Mouse (Mus musculus): ENCODE results near the gene Tnfaip8l1. TPM values are rescaled to one million over a fixed set of nuclear protein-coding genes. Genes with fewer than 3 reads are reported as not detected.
A peak's percentile ranks its signal among the peaks of the same experiment; 100 is the strongest.

Gene Tnfaip8l1
- polyA plus RNA-seq, 1 experiment from 2014 or later, result 8.0 TPM

DNA sequence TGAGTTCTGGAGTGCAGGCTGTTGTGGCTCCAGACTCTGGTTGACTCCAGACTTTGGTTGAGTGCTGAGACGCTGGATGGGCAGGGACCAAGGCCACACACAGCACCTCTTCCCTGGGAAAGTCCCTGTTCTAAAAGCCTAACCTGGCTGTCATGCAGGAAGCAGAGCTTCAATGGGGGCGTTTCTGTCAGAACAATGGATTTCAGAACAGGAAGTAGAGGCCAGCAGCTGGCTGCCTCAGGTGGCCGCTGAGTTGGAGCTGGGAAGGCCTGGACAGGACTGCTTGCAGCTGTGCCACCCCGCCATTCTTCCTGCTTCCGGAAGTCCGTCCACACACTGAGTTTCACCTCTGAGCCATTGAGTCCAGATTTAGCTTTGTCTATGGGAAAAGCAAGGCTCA is 7.6 kb downstream of the Tnfaip8l1 start:
- no peak for ATAC-seq
- no peak overlapping the region for H3K27ac ChIP-seq
- no peak overlapping the region for H3K9ac ChIP-seq
- no peak overlapping the region for H3K4me2 ChIP-seq
- peaks cover 19% of the 10 kb centered on the region; the same call in 1 of the 2 replicates for H3K4me1 ChIP-seq
- H3K36me3 ChIP-seq (ENCODE audit: poor library complexity, severe bottlenecking), result peaks cover 11% of the 10 kb centered on the region; the same call in 1 of the 2 replicates
- H3K4me3 ChIP-seq, result no peak overlapping the region
- WGBS, result 69% methylated on average over 6 of the region's 6 CpGs
- no peaks in the 10 kb centered on the region for H3K9me3 ChIP-seq (replicated peaks)
- no peaks in the 10 kb centered on the region for H3K27me3 ChIP-seq

GRCm38 (mm10) chr17:56170636-56171035 is 8.4 kb downstream of the Tnfaip8l1 start:
- Histone ChIP-seq H3K9ac (no peak overlapping the region), H3K36me3 (ENCODE audit: poor library complexity, severe bottlenecking) (peaks cover 18% of the 10 kb centered on the region; the same call in 1 of the 2 replicates), H3K4me2 (no peak overlapping the region), H3K4me3 (no peak overlapping the region), H3K27ac (no peak overlapping the region), H3K4me1 (peaks cover 15% of the 10 kb centered on the region; the same call in 1 of the 2 replicates), H3K9me3 (replicated peaks) (no peaks in the 10 kb centered on the region), H3K27me3 (no peaks in the 10 kb centered on the region)
- WGBS, result 18% methylated on average over 10 of the region's 10 CpGs
- no peak for ATAC-seq

- ATAC-seq, result no peak
- H3K9me3 ChIP-seq (replicated peaks), result no peaks in the 10 kb centered on the region
- no peak overlapping the region for H3K4me2 ChIP-seq
- H3K27me3 ChIP-seq, result no peaks in the 10 kb centered on the region
- WGBS, result 87% methylated on average over 9 of the region's 9 CpGs
- H3K9ac ChIP-seq, result no peak overlapping the region
- H3K4me1 ChIP-seq, result peaks cover 14% of the 10 kb centered on the region; the same call in 1 of the 2 replicates
- H3K36me3 ChIP-seq (ENCODE audit: poor library complexity, severe bottlenecking), result peaks cover 26% of the 10 kb centered on the region
- no peak overlapping the region for H3K27ac ChIP-seq
- H3K4me3 ChIP-seq, result no peak overlapping the region
These were observed 9.2 kb downstream of the Tnfaip8l1 start for GRCm38 (mm10) chr17:56171456-56171855.

DNA sequence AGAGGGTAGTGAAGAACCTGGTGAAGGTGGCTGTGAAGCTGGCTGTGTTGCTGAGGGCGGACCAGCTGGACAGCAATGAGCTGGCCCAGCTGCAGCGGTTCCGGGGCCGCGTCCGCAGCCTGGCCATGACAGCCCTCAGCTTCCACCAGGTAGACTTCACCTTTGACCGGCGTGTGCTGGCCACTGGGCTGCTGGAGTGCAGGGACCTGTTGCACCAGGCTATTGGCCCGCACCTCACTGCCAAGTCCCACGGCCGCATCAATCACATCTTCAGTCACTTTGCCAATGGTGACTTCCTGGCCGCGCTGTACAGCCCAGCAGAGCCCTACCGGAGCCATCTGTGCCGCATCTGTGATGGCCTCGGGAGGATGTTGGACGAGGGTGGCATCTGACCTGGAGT is 9.6 kb downstream of the Tnfaip8l1 start:
- WGBS, result 97% methylated on average over 17 of the region's 17 CpGs
- peaks cover 14% of the 10 kb centered on the region; the same call in 1 of the 2 replicates for H3K4me1 ChIP-seq
- H3K36me3 ChIP-seq (ENCODE audit: poor library complexity, severe bottlenecking), result peaks cover 30% of the 10 kb centered on the region
- no peak overlapping the region for H3K9ac ChIP-seq
- no peak overlapping the region for H3K27ac ChIP-seq
- no peak for ATAC-seq
- H3K9me3 ChIP-seq (replicated peaks), result no peaks in the 10 kb centered on the region
- no peaks in the 10 kb centered on the region for H3K27me3 ChIP-seq
- H3K4me3 ChIP-seq, result no peak overlapping the region
- H3K4me2 ChIP-seq, result no peak overlapping the region

DNA sequence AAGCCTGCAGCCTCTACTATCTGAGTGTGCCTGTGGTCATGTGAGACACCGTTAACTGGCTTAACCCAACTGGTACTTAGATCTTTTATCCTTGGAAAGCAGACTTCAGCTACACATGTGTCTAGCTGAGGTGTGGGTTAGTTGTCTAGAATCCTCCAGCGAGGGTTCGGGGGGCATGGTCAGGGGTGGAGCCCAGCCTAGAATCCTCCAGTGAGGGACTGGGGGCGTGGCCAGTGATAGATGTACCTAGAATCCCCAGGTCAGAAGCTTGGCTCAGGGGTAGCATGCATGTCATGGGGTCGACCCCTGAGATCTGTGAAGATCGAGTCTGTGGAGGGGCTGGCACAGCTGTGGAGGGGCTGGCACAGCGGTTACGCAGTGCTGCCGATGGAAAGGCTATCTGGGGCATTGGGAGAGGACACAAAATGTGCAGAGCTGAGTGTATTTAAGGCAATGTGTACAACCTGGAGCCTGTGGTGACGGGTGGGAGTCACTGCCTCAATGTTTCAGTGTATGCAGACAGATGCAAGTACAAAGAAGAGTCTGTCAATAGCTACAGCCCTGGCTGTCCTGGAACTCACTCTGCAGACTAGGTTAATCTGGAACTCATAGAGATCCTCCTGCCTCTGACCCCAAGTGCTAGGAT is 11.2 kb downstream of the Tnfaip8l1 start:
- Histone ChIP-seq H3K9me3 (replicated peaks) (no peaks in the 10 kb centered on the region), H3K36me3 (ENCODE audit: poor library complexity, severe bottlenecking) (peaks cover 45% of the 10 kb centered on the region), H3K9ac (no peak overlapping the region), H3K4me3 (no peak overlapping the region), H3K4me1 (peaks cover 14% of the 10 kb centered on the region; the same call in 1 of the 2 replicates), H3K27me3 (no peaks in the 10 kb centered on the region), H3K4me2 (no peak overlapping the region), H3K27ac (no peak overlapping the region)
- peak; percentile 31; the same call in 1 of the 2 replicates for ATAC-seq
- 72% methylated on average over 10 of the region's 10 CpGs for WGBS

- 96% methylated on average over 3 of the region's 3 CpGs for WGBS
These were observed 13.1 kb downstream of the Tnfaip8l1 start for GRCm38 (mm10) chr17:56175416-56175815.

DNA sequence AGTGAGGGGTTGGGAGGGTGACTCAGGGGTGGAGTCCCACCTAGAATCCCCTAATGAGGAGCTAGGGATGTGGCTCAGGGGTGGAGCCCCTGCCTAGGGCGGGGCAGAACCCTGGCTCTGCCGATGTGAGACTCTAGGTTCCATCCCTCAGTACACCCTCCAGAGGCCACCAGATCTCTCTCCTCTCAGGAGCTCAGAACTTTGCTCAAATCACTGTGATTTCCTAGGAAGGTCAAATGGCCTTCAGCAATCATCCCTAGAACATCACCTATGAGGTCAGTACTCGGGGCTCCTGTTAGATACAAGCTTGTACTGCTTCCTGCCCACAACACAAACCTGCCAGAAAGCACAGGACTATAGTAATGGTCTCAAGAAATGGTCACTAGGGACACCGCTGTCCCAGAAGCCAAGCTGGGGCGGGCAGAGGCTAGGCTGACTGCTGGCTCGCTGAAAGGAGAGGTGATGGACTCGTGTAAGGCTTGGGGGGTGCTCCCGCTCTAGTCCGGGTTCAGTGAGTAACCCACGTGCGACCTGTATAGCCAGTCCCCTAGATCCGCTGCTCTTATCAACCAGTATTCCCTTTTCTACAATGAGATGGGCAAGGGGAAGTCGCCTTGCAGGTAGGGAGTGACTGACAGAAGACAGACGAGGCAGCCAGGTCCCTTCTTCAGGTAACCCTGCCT is 20.8 kb downstream of the Tnfaip8l1 start:
- WGBS, result 3% methylated on average over 14 of the region's 14 CpGs
- Histone ChIP-seq H3K27me3 (no peaks in the 10 kb centered on the region), H3K4me2 (peak overlapping the region; percentile 86), H3K4me3 (peak overlapping the region; percentile 82), H3K27ac (peak overlapping the region; percentile 69; the same call in 1 of the 2 replicates), H3K36me3 (ENCODE audit: poor library complexity, severe bottlenecking) (peaks cover 58% of the 10 kb centered on the region), H3K4me1 (peaks cover 15% of the 10 kb centered on the region), H3K9ac (peak overlapping the region; percentile 79), H3K9me3 (replicated peaks) (no peaks in the 10 kb centered on the region)
- no peak for ATAC-seq

More at GRCm38 (mm10) chr17:56175416-56175815, 13.1 kb downstream of the Tnfaip8l1 start:
- ATAC-seq, result no peak
- no peaks in the 10 kb centered on the region for H3K27me3 ChIP-seq
- H3K4me2 ChIP-seq, result no peak overlapping the region
- no peak overlapping the region for H3K4me3 ChIP-seq
- peaks cover 7% of the 10 kb centered on the region; the same call in 1 of the 2 replicates for H3K4me1 ChIP-seq
- no peak overlapping the region for H3K9ac ChIP-seq
- H3K36me3 ChIP-seq (ENCODE audit: poor library complexity, severe bottlenecking), result peaks cover 62% of the 10 kb centered on the region
- H3K27ac ChIP-seq, result no peak overlapping the region
- no peaks in the 10 kb centered on the region for H3K9me3 ChIP-seq (replicated peaks)

- Histone ChIP-seq H3K9me3 (replicated peaks) (no peaks in the 10 kb centered on the region), H3K4me1 (peaks cover 15% of the 10 kb centered on the region), H3K4me2 (peak within 1 kb of the TSS; percentile 86), H3K9ac (peak within 1 kb of the TSS; percentile 79), H3K27me3 (no peaks in the 10 kb centered on the region), H3K36me3 (ENCODE audit: poor library complexity, severe bottlenecking) (peaks cover 61% of the 10 kb centered on the region), H3K27ac (peak within 1 kb of the TSS; percentile 69; the same call in 1 of the 2 replicates), H3K4me3 (peak within 1 kb of the TSS; percentile 82)
- WGBS, result under 1% methylated on average over 47 of the region's 47 CpGs
- peak; percentile 97 for ATAC-seq
These were observed 21.4 kb downstream of the Tnfaip8l1 start, which contains the start of gene Mydgf for GRCm38 (mm10) chr17:56183658-56184103. Gene Mydgf (minus strand): TSS chr17:56183920.

DNA sequence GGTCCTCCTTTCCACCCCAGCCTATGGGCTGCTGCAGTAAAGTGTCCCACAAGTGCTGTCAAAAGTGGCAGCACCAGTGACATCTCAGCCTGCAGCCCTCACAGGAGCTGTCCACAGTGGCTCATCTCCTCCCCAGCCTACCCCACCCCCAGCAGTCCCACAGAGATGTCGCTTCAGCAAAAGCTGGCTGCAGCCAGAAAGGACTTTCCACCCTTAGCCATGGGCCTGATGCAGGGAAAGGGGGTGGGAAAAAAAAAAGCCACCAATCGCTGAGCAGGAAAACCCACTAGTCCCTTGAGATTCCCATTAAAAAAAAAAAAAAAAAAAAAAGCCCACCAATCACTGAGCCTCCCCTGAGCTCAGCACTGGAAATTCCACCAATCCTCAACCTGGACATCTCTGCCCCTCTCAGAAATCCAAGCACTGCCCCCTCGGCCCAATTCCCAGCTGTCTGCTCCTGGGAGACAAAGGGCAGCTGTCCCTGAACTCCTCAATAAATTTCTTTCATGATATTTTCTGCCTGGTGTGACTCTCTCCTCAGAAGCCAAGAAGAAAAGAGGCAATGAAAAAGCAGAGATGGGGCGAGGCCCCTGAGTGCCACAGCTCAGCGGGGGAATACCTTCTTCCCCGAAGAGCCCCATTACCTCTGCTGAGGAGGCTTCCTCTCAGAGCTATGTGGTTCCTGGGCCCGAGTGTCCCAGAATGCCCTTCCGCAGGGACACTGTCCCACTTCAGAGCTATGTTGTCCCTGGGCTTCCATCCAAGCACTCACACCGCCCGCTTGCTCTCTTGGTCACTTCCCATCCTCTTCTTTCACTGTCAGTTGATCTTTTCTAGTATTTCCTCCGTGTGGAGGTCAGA is 23.2 kb downstream of the Tnfaip8l1 start:
- no peak for ATAC-seq
- H3K4me2 ChIP-seq, result no peak overlapping the region
- no peak overlapping the region for H3K4me3 ChIP-seq
- H3K27me3 ChIP-seq, result no peaks in the 10 kb centered on the region
- H3K36me3 ChIP-seq (ENCODE audit: poor library complexity, severe bottlenecking), result peaks cover 62% of the 10 kb centered on the region
- H3K27ac ChIP-seq, result peak overlapping the region; percentile 59; the same call in 1 of the 2 replicates
- H3K4me1 ChIP-seq, result peaks cover 15% of the 10 kb centered on the region
- H3K9ac ChIP-seq, result no peak overlapping the region
- WGBS, result 47% methylated on average over 11 of the region's 11 CpGs
- H3K9me3 ChIP-seq (replicated peaks), result no peaks in the 10 kb centered on the region

DNA sequence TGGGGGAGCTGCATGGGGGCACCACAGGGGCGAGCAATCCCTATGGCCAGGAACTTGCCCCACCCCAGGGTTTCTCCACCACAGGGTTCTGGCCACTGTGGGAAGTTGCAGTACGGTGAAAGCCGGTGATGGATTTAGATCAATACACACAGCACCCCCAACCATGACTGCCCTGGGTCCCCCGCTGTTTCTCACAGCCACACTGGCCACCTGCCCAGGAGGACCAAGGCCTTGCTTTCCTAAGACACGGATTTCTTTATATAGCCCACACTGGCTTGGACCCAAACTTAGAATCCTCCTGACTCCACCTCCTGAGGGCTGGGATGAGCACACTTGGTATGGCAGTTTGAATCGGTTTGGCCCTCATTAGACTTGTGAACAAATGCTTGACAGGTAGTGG is 29.0 kb downstream of the Tnfaip8l1 start:
- Histone ChIP-seq H3K36me3 (ENCODE audit: poor library complexity, severe bottlenecking) (peaks cover 99% of the 10 kb centered on the region), H3K9me3 (replicated peaks) (no peaks in the 10 kb centered on the region), H3K27ac (no peak overlapping the region), H3K4me3 (no peak overlapping the region), H3K4me2 (no peak overlapping the region), H3K27me3 (no peaks in the 10 kb centered on the region), H3K4me1 (no peaks in the 10 kb centered on the region), H3K9ac (no peak overlapping the region)
- no peak for ATAC-seq
- WGBS, result 87% methylated on average over 6 of the region's 6 CpGs

DNA sequence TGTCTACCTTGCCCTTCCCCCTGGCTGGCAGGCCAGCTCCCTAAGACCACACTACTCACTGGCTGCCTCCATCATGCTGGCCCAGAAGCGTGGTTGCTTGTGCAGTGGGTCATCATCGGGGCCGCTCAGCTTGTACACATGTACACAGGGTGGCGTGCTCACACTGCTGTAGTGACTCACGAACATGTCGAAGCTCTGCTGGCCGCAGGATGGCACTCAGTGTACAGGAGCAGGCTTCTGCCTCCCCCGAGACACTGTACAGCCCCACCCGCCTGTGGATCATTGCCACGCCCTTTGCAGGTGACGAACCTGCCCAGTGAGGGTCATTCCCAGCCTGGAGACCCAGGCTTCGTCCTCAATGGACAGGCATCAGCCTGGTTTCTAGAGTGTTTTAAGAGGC is 32.1 kb downstream of the Tnfaip8l1 start:
- Histone ChIP-seq H3K4me2 (no peak overlapping the region), H3K4me3 (no peak overlapping the region), H3K36me3 (ENCODE audit: poor library complexity, severe bottlenecking) (peaks cover 100% of the 10 kb centered on the region), H3K27ac (no peak overlapping the region), H3K9ac (no peak overlapping the region), H3K4me1 (no peaks in the 10 kb centered on the region), H3K9me3 (replicated peaks) (no peaks in the 10 kb centered on the region), H3K27me3 (no peaks in the 10 kb centered on the region)
- ATAC-seq, result no peak
- WGBS, result 92% methylated on average over 12 of the region's 12 CpGs
